Mouse (Mus musculus): ENCODE results near the gene Actn3.
"Not testable (repeated sequence)": the region's sequence is repeated elsewhere in the genome, so short reads cannot be mapped to it uniquely, and the experiment has no call there.

Actn3 gene

GRCm38 (mm10) chr19:4877785-4878184, at the start of gene Actn3:
Gene Actn3 (minus strand): TSS chr19:4877909.
- no peak for DNase-seq (ENCODE audit: extremely low read depth, low read depth, low spot score)

- no peak for DNase-seq (ENCODE audit: extremely low read depth, low read depth, low spot score)
Measured at GRCm38 (mm10) chr19:4925121-4925860, 47.6 kb upstream of the Actn3 start.

GRCm38 (mm10) chr19:4919652-4920051, 41.9 kb upstream of the Actn3 start:
- DNase-seq (ENCODE audit: extremely low read depth, low read depth, low spot score) = no peak

GRCm38 (mm10) chr19:4916827-4917226, 39.1 kb upstream of the Actn3 start:
- DNase-seq (ENCODE audit: extremely low read depth, low read depth, low spot score) = no peak

- DNase-seq (ENCODE audit: extremely low read depth, low read depth, low spot score) = no peak
Measured at GRCm38 (mm10) chr19:4915924-4916603, 38.4 kb upstream of the Actn3 start.

GRCm38 (mm10) chr19:4909376-4909775, 31.7 kb upstream of the Actn3 start:
- no peak for DNase-seq (ENCODE audit: extremely low read depth, low read depth, low spot score)

GRCm38 (mm10) chr19:4908107-4908506, 30.4 kb upstream of the Actn3 start:
- no peak for DNase-seq (ENCODE audit: extremely low read depth, low read depth, low spot score)

GRCm38 (mm10) chr19:4905979-4906794, 28.5 kb upstream of the Actn3 start, which contains the start of gene Bbs1:
Gene Bbs1 (minus strand): TSS chr19:4906628.
- DNase-seq (ENCODE audit: extremely low read depth, low read depth, low spot score) = no peak

GRCm38 (mm10) chr19:4899888-4900287, 22.2 kb upstream of the Actn3 start:
- DNase-seq (ENCODE audit: extremely low read depth, low read depth, low spot score) = no peak

GRCm38 (mm10) chr19:4898972-4899371, 21.3 kb upstream of the Actn3 start:
- no peak for DNase-seq (ENCODE audit: extremely low read depth, low read depth, low spot score)

GRCm38 (mm10) chr19:4896780-4897520, 19.2 kb upstream of the Actn3 start:
- no peak for DNase-seq (ENCODE audit: extremely low read depth, low read depth, low spot score)

- no peak for DNase-seq (ENCODE audit: extremely low read depth, low read depth, low spot score)
Measured at GRCm38 (mm10) chr19:4891798-4892197, 14.1 kb upstream of the Actn3 start.

- no peak for DNase-seq (ENCODE audit: extremely low read depth, low read depth, low spot score)
Measured at GRCm38 (mm10) chr19:4889791-4890190, 12.1 kb upstream of the Actn3 start.

GRCm38 (mm10) chr19:4883961-4884360, 6.3 kb upstream of the Actn3 start:
- DNase-seq (ENCODE audit: extremely low read depth, low read depth, low spot score) = no peak

- no peak for DNase-seq (ENCODE audit: extremely low read depth, low read depth, low spot score)
Measured at GRCm38 (mm10) chr19:4879324-4879703, 1.6 kb upstream of the Actn3 start.

- peak; percentile 56 for DNase-seq (ENCODE audit: extremely low read depth, low read depth, low spot score)
Measured at GRCm38 (mm10) chr19:4878405-4879323, 955 bp upstream of the Actn3 start, which contains the start of gene Zdhhc24. Gene Zdhhc24 (plus strand): TSS chr19:4878668.

GRCm38 (mm10) chr19:4876755-4877154, 954 bp downstream of the Actn3 start:
- DNase-seq (ENCODE audit: extremely low read depth, low read depth, low spot score) = no peak

- no peak for DNase-seq (ENCODE audit: extremely low read depth, low read depth, low spot score)
Measured at GRCm38 (mm10) chr19:4876241-4876640, 1.5 kb downstream of the Actn3 start.

- DNase-seq (ENCODE audit: extremely low read depth, low read depth, low spot score) = not testable (repeated sequence)
Measured at GRCm38 (mm10) chr19:4874613-4875012, 3.1 kb downstream of the Actn3 start.

GRCm38 (mm10) chr19:4865147-4865546, 12.6 kb downstream of the Actn3 start:
- no peak for DNase-seq (ENCODE audit: extremely low read depth, low read depth, low spot score)

All from fat pad, adult 2 months (tissue).